Mouse (Mus musculus): ENCODE results near the gene Nmrk2.
"Not testable (repeated sequence)": the region's sequence is repeated elsewhere in the genome, so short reads cannot be mapped to it uniquely, and the experiment has no call there.

Gene Nmrk2

GRCm38 (mm10) chr10:81201807-81202758 lies at the start of gene Nmrk2:
Gene Nmrk2, minus strand, starts transcription at chr10:81202051.
- DNase-seq: no peak

DNA sequence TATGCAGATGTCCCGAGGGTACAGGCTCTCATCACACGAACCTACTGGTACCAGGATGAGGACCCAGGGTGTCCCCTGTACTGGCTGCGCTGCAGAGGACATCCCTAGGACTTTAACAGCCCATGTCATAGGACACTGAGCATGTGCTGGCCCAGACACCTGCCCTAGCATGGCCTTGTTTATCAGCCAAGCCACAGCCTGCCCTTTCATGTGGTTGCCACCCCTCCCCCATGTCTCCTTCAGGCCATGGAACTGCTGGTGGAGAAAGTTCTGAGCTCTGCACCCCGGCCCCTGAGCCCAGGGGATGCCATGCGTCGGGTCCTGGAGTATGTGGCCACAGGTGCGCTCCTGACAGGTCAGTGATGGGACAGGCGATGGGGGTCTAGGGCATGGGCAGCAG lies 47.6 kb upstream of the Nmrk2 start:
- no peak for DNase-seq

GRCm38 (mm10) chr10:81247804-81248203 lies 46.0 kb upstream of the Nmrk2 start:
- DNase-seq: no peak

- no peak for DNase-seq
These were observed 43.3 kb upstream of the Nmrk2 start for GRCm38 (mm10) chr10:81245166-81245565.

DNA sequence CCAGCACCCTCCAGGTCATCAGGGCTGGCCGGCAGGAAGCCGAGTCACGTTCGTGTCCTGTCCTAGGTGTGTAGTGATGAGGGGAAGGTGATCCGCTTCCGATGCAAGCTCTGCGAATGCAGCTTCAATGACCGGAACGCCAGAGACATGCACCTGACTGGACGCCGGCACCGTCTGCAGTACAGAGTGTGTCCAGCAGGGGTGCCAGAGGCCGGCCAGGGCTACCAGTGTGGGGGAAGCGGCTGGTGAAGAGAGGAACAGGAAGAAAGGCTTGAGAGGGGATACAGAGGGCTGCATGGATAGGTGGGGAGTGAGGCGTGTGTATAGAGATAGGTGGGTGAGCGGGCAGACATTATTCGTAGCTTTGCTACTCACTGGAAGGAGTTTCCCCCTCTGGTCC lies 42.7 kb upstream of the Nmrk2 start:
- peak; percentile 83 for DNase-seq

GRCm38 (mm10) chr10:81244146-81244545 lies 42.3 kb upstream of the Nmrk2 start:
- DNase-seq: no peak

DNA sequence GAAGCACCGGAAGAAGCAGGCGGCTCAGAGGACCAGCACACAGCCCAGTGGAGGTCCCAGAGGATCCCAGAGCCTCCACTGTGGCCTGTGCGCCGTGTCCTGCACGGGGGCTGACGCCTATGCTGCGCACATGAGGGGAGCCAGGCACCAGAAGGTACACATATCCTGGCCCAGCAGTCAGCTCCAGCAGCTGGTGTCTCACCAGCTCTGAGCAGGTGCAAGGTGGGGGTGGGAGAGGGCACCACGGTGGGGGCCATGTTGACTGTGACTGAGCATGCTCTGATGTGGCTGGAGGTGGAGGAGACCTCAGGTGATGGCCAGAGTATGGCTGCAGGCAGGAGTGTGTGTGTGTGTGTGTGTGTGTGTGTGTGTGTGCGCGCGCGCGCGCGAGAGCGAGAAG lies 40.2 kb upstream of the Nmrk2 start:
- no peak for DNase-seq

GRCm38 (mm10) chr10:81240876-81241275 lies 39.0 kb upstream of the Nmrk2 start:
- no peak for DNase-seq

DNA sequence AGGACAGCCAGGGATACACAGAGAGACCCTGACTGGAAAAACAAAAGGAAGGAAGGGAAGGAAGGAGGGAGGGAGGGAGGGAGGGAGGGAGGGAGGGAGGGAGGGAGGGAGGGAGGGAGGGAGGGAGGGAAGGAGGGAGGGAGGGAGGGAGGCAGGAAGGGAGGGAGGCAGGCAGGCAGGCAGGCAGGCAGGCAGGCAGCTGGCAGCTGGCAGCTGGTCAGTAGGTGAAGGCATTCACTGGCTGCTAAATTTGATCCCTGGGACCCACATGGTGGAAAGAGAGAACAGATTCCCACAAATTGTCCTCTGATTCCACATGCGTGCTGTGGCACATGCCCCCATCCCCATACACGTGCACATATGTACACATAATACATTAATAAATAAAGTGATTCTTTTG lies 36.8 kb upstream of the Nmrk2 start:
- DNase-seq: no peak

- DNase-seq: no peak
These were observed 34.8 kb upstream of the Nmrk2 start for GRCm38 (mm10) chr10:81236471-81237268.

DNA sequence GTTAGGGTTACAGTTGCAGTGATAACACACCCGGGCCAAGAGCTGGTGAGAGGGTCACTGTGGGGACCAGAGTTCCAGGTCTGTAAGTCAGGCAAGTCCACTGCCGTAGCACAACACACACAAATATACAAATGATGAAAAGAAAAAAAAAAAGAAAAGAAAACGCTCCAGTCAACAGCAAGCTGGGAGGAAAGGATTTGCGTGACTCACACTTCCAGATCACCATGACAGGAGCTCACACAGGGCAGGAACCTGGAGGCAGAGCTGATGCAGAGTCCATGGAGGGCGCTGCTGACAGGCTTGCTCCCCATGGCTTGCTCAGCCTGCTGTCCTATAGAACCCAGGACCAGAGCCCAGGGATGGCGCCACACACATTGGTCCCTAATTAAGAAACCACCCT lies 32.4 kb upstream of the Nmrk2 start:
- DNase-seq: no peak

GRCm38 (mm10) chr10:81233226-81233585 lies 31.4 kb upstream of the Nmrk2 start:
- no peak for DNase-seq

DNA sequence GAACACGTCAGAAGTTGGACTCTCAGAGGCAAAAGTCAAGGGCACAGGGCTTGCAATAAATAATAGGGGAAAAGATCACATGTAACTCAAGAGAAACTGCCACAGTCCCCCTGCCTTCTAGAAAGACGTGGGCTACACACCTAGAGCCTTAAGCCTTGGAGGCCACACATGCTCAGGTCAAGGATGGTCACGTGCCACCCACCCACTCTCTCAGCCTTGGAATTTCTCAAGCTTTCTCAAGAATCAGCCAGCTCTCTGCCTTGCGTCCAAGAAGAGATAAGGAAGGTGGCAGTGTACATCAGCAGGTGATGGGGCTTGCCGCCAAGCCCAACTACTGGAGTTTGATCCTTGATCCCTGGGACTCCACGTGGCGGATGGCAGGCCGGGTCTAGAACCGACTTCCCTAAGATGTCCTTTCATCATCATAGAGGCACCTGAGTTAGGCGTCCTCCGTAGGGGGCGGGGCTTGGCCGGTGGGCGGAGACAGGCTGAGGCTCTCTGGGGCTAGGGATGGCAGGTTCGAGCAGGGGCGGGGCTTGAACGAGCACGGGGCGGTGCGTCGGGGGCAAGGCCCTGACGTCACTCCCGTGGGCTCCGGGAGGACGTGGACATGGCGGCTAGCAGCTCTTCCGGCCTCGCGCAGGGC lies 30.9 kb upstream of the Nmrk2 start, which contains the start of gene Zfr2:
TSS of gene Zfr2 (plus strand) at position 576 of the 646 bp plus-strand sequence.
- DNase-seq: peak; percentile 93

GRCm38 (mm10) chr10:81231436-81231835 lies 29.6 kb upstream of the Nmrk2 start:
- no peak for DNase-seq

DNA sequence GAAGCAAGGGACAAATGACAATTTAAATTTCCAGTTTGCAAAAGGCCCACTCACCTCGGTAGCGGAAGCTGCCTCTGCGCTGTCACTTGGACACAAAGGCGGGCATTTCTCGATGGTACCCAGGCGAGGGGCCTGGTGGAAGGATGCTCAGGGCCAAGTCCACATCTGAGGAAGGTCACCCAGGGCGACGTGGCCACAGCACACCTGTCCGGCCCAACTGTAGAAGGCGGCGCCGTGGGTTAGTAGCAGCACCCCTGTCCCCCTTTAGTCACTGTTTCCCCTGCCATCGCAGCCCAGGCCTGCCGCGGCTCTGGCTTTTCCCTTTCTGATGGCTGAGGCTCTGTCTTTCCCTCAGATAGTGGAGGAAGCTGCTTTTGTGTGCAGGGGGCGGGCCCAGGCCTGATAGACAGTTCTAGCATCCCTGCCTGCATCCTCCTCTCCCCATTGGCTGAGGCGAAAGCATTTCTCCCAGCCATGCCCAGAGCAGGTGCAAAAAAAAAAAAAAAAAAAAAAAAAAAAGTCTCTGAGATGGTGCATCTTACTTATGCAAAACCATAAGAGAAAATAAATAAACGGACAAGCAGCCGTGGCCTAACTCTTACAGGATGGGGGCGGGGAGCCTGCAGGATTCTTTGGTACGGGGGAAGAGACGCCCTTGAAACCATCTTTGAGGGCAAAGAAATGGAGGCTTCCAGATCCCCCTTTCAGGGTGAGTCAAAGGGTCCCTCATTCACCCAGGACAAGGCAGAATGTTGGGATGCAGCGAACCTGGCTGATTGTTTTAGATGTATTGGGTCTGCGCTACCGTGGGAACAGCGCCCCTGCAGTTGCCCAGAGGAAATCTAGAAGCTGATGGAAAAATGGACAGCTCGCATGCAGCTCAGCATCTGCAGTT lies 28.8 kb upstream of the Nmrk2 start, which contains the start of gene Atcay:
TSS of gene Atcay (minus strand) at position 396 of the 895 bp plus-strand sequence.
- no peak for DNase-seq

- no peak for DNase-seq
These were observed 28.0 kb upstream of the Nmrk2 start for GRCm38 (mm10) chr10:81229735-81230437.

GRCm38 (mm10) chr10:81223731-81224130 lies 21.9 kb upstream of the Nmrk2 start:
- DNase-seq: not testable (repeated sequence)

- DNase-seq: no peak
These were observed 19.7 kb upstream of the Nmrk2 start for GRCm38 (mm10) chr10:81221402-81222015.

GRCm38 (mm10) chr10:81217964-81218363 lies 16.1 kb upstream of the Nmrk2 start:
- peak; percentile 72 for DNase-seq

GRCm38 (mm10) chr10:81217267-81217666 lies 15.4 kb upstream of the Nmrk2 start:
- DNase-seq: not testable (repeated sequence)

DNA sequence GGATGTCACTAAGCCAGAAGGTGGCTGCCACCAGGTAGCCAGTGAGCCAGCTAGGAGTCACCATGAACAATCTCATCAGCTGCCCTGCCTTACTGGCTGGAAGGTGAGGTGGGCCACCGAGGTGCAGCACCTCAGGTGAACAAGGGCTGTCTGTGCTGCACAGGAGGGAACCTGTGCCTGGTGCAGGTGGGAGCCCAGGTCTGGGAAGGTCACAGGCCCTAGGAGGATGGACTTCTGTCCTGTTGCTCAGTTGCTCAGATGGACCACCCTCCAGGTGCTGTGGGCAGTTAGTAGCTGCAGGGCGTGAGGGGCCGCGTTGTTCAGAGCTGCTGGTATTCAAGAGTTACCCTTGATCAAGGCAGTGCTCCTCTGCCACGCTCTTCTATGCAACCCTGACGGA lies 15.0 kb upstream of the Nmrk2 start:
- no peak for DNase-seq

Measured in kidney, postnatal 14 days (tissue).